Mouse (Mus musculus) heart, embryonic 15.5 days (tissue): ENCODE results near the gene Sap30l. TPM values are rescaled to one million over a fixed set of nuclear protein-coding genes. Genes with fewer than 3 reads are reported as not detected.
A peak's percentile ranks its signal among the peaks of the same experiment; 100 is the strongest.
"Not testable (repeated sequence)": the region's sequence is repeated elsewhere in the genome, so short reads cannot be mapped to it uniquely, and the experiment has no call there.

ENCODE experiments used
- ATAC-seq: fragments of 200-750 bp; cut with Nextera tagmentation; replicated peaks from 2 replicates; pipeline ENCODE4 v1.8.0; 2017; ENCODE audit warnings: low read depth, moderate TSS enrichment; ENCODE audit not compliant: insufficient number of reproducible peaks, insufficient read depth, low FRiP score
- H3K27ac ChIP-seq: fragments of 300-500 bp; sonication (generic); 2 replicates; pipeline ENCODE4 v1.5.1; 2015; ENCODE audit warnings: mild to moderate bottlenecking, inconsistent platforms
- H3K27me3 ChIP-seq: fragments of 300-500 bp; sonication (generic); 2 replicates; pipeline ENCODE4 v1.6.1; 2015; ENCODE audit warnings: inconsistent platforms
- H3K36me3 ChIP-seq: fragments of 300-500 bp; sonication (generic); 2 replicates; pipeline ENCODE4 v1.6.1; 2015; ENCODE audit warnings: mild to moderate bottlenecking, inconsistent platforms
- H3K4me1 ChIP-seq: fragments of 300-500 bp; sonication (generic); replicated peaks from 2 replicates; pipeline ENCODE4 v1.6.1; 2015; ENCODE audit warnings: inconsistent platforms
- H3K4me2 ChIP-seq: fragments of 300-500 bp; sonication (generic); 2 replicates; pipeline ENCODE4 v1.6.1; 2015; ENCODE audit warnings: inconsistent platforms, mild to moderate bottlenecking, moderate library complexity
- H3K4me3 ChIP-seq: fragments of 300-500 bp; sonication (generic); 2 replicates; pipeline ENCODE4 v1.5.1; 2015; ENCODE audit warnings: mild to moderate bottlenecking, inconsistent platforms
- H3K9ac ChIP-seq: fragments of 300-500 bp; sonication (generic); 2 replicates; pipeline ENCODE4 v1.6.1; 2015; ENCODE audit warnings: mild to moderate bottlenecking, inconsistent platforms
- H3K9me3 ChIP-seq: fragments of 300-500 bp; sonication (generic); replicated peaks from 2 replicates; pipeline ENCODE4 v1.6.1; 2016; ENCODE audit warnings: inconsistent platforms
- WGBS: fragments of 180-500 bp; shearing (Covaris S2); methylation state at CpG from one replicate; pipeline ENCODE4 v1.1.7; 2015; ENCODE audit warnings: mixed read lengths; 5-methylcytosine and 5-hydroxymethylcytosine counted together
- polyA plus RNA-seq: library from polyadenylated mRNA; unstranded; fragments of >200 nt; fragmentation: Nextera tagmentation; extraction: Ambion mirVana; gene quantifications from 2 replicates; pipeline ENCODE4 v1.2.1, GENCODE M21; 2015

Gene Sap30l
- polyA plus RNA-seq, 1 experiment from 2014 or later = 8.9 TPM

DNA sequence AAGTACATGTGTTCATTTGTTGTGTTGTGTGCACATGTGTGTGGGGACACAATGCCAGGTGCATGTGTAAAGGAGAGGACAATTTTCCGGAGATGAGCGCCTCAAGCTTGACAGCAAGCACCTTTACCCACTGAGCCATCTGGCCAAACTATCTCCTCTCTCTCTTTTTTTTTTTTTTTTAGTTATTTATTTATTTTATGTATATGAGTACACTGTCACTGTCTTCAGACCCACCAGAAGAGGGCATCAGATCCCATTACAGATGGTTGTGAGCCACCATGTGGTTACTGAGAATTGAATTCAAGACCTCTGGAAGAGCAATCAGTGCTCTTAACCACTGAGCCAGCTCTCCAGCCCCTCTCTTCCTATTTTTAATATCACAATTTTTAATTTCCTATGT is 21.7 kb downstream of the Sap30l start:
- H3K4me3 ChIP-seq, ATAC-seq, H3K4me2 ChIP-seq, H3K9me3 ChIP-seq, H3K36me3 ChIP-seq, H3K27ac ChIP-seq, H3K9ac ChIP-seq: not testable (repeated sequence)
- Histone ChIP-seq H3K27me3 (peaks cover 26% of the 10 kb centered on the region), H3K4me1 (peaks cover 20% of the 10 kb centered on the region)
- 91% methylated on average over 2 of the region's 2 CpGs for WGBS

DNA sequence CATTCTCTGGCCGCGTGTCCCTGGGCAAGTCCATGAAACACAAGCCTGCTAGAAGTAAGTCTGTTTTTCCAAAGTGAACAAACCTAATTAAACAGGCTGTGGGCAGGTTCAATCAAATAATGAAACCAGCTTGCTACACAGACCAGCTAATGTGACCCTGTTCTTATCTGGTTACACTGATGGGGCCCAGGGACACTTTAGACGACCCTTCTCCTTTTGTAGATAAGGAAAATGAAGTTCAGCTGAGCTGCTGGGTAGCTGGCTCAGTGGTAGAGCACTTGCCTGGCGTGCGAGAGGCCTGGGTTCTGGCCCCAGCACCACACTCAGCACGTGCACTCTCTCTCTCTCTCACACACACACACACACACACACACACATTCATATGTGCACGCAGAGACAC is 22.3 kb downstream of the Sap30l start:
- no peak overlapping the region for H3K9ac ChIP-seq
- no peak overlapping the region for H3K4me2 ChIP-seq
- H3K4me3 ChIP-seq = no peak overlapping the region
- ATAC-seq = no peak
- no peaks in the 10 kb centered on the region for H3K9me3 ChIP-seq
- H3K36me3 ChIP-seq = no peaks in the 10 kb centered on the region
- H3K27ac ChIP-seq = no peak overlapping the region
- peaks cover 28% of the 10 kb centered on the region for H3K27me3 ChIP-seq
- H3K4me1 ChIP-seq = peaks cover 21% of the 10 kb centered on the region
- 63% methylated on average over 7 of the region's 7 CpGs for WGBS

GRCm38 (mm10) chr11:57825234-57825633 is 23.8 kb downstream of the Sap30l start:
- WGBS = 63% methylated on average over 11 of the region's 11 CpGs
- H3K9me3 ChIP-seq, H3K4me2 ChIP-seq, H3K9ac ChIP-seq, H3K36me3 ChIP-seq, ATAC-seq, H3K4me3 ChIP-seq, H3K27ac ChIP-seq: not testable (repeated sequence)
- peaks cover 26% of the 10 kb centered on the region for H3K4me1 ChIP-seq
- H3K27me3 ChIP-seq = peaks cover 43% of the 10 kb centered on the region

GRCm38 (mm10) chr11:57827048-57827914 is 25.8 kb downstream of the Sap30l start:
- Histone ChIP-seq H3K36me3 (no peaks in the 10 kb centered on the region), H3K27me3 (peaks cover 63% of the 10 kb centered on the region), H3K4me3 (peak overlapping the region; percentile 48), H3K9me3 (no peaks in the 10 kb centered on the region), H3K9ac (peak overlapping the region; percentile 32), H3K4me1 (peaks cover 28% of the 10 kb centered on the region), H3K27ac (no peak overlapping the region), H3K4me2 (peak overlapping the region; percentile 78)
- WGBS = 2% methylated on average over 41 of the region's 41 CpGs
- ATAC-seq = no peak

DNA sequence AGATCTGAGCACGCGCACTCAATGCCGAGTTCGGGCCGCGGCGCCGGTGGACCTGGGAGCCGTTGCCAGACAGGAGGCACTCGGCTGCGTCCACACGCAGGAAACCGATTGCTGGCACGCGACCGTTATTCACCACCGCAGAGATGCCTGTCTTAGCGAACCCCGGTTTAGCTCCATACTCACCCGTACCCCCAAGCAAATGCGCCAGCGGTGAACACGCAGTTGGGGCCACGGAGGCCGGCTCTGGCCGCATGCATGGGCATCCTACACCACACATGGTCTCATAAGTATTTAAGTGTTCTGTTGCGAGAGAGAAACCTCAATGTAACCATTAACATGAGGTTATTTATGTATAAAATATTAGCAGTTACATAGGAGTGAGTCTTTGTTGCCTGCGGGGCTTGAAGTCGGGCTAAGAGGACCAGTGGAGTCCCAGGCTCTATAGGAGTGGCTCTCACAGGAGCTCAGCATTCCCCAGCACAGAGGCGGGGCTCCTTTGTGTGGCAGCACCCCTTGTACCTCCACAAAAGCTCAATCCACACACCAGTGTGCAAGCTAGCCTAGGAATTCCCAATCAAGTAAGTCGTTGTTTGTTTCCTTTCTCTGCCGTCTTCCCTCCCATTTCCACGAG is 26.6 kb downstream of the Sap30l start:
- no peak for ATAC-seq
- H3K4me3 ChIP-seq = peak overlapping the region; percentile 48
- no peaks in the 10 kb centered on the region for H3K9me3 ChIP-seq
- H3K27me3 ChIP-seq = peaks cover 71% of the 10 kb centered on the region
- no peak overlapping the region for H3K27ac ChIP-seq
- peak overlapping the region; percentile 78 for H3K4me2 ChIP-seq
- peak overlapping the region; percentile 32 for H3K9ac ChIP-seq
- H3K36me3 ChIP-seq = no peaks in the 10 kb centered on the region
- peaks cover 35% of the 10 kb centered on the region for H3K4me1 ChIP-seq
- 3% methylated on average over 33 of the region's 33 CpGs for whole genome bisulfite sequencing

GRCm38 (mm10) chr11:57828955-57829870 is 27.8 kb downstream of the Sap30l start:
- H3K27ac ChIP-seq = no peak overlapping the region
- no peaks in the 10 kb centered on the region for H3K9me3 ChIP-seq
- H3K4me2 ChIP-seq = peak overlapping the region; percentile 78
- H3K4me1 ChIP-seq = peaks cover 42% of the 10 kb centered on the region
- peak overlapping the region; percentile 40 for H3K9ac ChIP-seq
- H3K4me3 ChIP-seq = peak overlapping the region; percentile 48
- WGBS = 11% methylated on average over 53 of the region's 53 CpGs
- H3K27me3 ChIP-seq = peaks cover 83% of the 10 kb centered on the region
- no peak for ATAC-seq
- H3K36me3 ChIP-seq = no peaks in the 10 kb centered on the region

DNA sequence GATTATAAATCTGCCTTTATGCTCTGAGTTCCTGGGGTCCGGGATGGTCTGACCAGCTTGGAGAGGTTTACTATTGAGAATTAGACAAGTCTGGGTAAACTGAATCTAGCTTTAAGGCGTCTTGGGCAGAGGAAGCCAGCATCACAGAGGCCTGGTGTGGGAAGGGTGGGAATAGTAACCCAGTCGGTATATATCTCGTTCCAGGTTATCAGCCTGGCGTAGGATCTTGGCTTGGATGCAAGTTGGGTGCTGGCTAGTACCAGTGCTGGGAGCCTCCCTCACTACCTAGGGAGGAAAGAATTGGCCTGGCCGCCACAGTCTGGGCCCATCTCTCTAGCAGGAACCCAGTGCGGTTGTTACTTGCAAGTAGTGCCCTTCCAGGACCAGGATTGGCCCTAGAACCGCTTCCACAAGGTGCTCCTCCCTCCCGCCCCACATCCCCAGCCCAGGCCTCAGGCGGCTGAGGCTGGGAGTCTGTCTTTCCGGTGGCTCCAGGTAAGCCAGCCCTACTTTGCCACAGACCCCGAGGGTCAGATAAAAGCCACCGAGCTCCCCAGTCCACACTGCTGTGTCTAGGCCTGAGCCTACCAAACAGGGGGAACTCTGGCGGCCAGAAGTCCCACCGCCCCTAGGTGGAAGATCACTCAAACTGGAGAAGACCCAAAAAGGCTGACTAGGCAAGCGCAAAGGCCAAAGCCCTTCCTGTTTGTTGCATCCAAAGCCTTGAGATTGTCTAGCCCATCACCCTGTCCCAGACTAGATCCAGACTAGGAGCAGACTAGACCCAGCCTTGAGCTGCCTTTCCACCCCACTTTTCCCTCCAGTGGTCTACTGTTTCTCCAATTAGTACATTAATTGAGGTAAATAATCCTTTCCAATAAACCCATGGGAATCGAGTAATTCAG is 28.7 kb downstream of the Sap30l start:
- H3K4me2 ChIP-seq = peak overlapping the region; percentile 78
- peaks cover 42% of the 10 kb centered on the region for H3K4me1 ChIP-seq
- H3K27ac ChIP-seq = peak overlapping the region; percentile 43
- H3K36me3 ChIP-seq = no peaks in the 10 kb centered on the region
- no peak for ATAC-seq
- peaks cover 83% of the 10 kb centered on the region for H3K27me3 ChIP-seq
- H3K4me3 ChIP-seq = peak overlapping the region; percentile 48
- no peaks in the 10 kb centered on the region for H3K9me3 ChIP-seq
- peak overlapping the region; percentile 40 for H3K9ac ChIP-seq
- WGBS = 39% methylated on average over 17 of the region's 17 CpGs

DNA sequence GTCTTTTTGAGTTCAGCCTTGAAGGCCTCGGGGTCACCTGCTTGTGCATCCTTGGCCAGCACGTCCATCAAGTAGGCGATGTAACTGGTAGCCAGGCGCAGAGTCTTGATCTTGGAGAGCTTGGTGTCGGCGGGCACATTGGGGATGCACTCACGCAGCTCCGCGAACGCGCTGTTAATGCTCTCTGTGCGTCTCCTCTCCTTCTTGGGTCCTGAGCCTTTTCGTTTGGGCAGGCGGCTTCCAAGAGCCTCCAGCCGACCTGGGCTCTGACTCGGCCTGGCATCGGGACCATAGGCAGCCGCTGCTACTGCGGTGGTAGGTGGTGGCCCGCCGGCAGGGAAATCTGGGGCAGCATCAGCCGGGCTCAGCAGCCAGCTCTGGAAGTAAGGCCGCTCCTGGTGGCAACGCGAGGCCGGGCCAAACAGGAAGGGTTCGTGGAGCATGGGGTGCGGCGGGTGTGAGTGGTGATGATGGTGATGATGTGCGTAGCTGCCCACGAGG is 29.9 kb downstream of the Sap30l start:
- peak overlapping the region; percentile 48 for H3K4me3 ChIP-seq

DNA sequence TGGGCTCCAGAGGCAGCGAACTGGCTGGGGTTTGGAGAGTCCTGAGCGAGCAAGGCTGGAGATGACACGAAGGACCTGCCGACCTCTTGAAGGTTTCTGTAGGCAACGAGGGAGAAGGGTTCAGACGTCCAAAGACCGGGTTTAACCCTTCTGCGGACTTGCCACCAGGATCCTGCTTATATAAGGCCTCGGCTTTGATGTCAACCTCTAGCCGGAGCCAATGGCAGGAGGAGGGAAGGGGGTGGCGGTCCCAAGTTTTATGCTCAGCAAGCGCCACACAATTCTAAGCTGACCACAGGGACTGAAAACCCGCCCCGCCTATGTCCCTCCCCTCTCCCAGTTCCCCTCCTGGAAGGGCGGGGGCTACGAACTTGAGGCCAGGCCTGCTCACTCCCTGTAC is 30.4 kb downstream of the Sap30l start:
- peak overlapping the region; percentile 63 for H3K9ac ChIP-seq

More for the DNA sequence above, 29.9 kb downstream of the Sap30l start:
- Histone ChIP-seq H3K4me1 (peaks cover 44% of the 10 kb centered on the region), H3K27ac (peak overlapping the region; percentile 78), H3K4me2 (peak overlapping the region; percentile 78), H3K27me3 (peaks cover 92% of the 10 kb centered on the region), H3K36me3 (no peaks in the 10 kb centered on the region), H3K9ac (peak overlapping the region; percentile 63), H3K9me3 (no peaks in the 10 kb centered on the region)
- no peak for ATAC-seq
- 11% methylated on average over 31 of the region's 31 CpGs for WGBS

DNA sequence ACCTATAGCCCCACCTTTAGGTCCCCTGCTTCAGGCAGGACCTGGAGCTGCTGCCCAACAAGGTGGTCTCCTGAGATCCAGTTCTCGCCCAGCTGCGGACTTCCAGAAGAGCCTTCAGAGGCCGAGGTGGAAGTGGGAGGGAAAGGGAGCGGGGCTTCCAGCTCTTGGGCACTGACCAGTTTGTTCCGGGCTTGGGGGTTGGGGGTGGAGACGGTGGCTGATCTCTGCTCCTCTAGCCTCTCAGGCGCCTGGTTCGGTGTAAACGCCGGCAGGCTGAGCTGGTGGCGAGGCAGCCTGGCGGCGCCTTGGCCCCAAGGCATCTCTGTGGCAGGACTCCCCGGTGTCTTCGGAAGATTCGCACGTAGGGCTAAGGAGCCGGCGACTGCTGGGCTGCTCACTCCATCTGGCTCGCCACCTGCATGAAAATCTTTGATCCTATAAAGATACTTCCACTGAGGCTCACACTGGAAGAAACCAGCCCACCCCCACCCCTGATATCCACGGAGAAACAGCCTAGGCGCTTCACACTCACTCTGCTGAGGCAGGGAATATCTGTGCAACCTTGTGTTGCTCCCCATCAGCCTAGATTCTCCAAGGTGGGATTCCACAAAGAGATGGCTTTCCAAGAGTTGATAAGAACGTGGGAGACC is 31.2 kb downstream of the Sap30l start, which contains the start of gene Hand1:
TSS of gene Hand1 (minus strand) at position 267 of the 650 bp plus-strand sequence.
- peak within 1 kb of the TSS; percentile 63 for H3K9ac ChIP-seq
- peak within 1 kb of the TSS; percentile 48 for H3K4me3 ChIP-seq
- H3K4me2 ChIP-seq = peak within 1 kb of the TSS; percentile 78
- no peaks in the 10 kb centered on the region for H3K9me3 ChIP-seq
- no peaks in the 10 kb centered on the region for H3K36me3 ChIP-seq
- no peak for ATAC-seq
- peaks cover 92% of the 10 kb centered on the region for H3K27me3 ChIP-seq
- WGBS = 21% methylated on average over 23 of the region's 23 CpGs
- H3K27ac ChIP-seq = peak within 1 kb of the TSS; percentile 78
- H3K4me1 ChIP-seq = peaks cover 43% of the 10 kb centered on the region

More for the DNA sequence above, 30.4 kb downstream of the Sap30l start:
- peak overlapping the region; percentile 48 for H3K4me3 ChIP-seq
- peaks cover 92% of the 10 kb centered on the region for H3K27me3 ChIP-seq
- 25% methylated on average over 16 of the region's 16 CpGs for WGBS
- peak; percentile 79 for ATAC-seq
- H3K4me1 ChIP-seq = peaks cover 46% of the 10 kb centered on the region
- H3K36me3 ChIP-seq = no peaks in the 10 kb centered on the region
- H3K27ac ChIP-seq = peak overlapping the region; percentile 78
- H3K4me2 ChIP-seq = peak overlapping the region; percentile 78
- H3K9me3 ChIP-seq = no peaks in the 10 kb centered on the region
